Mouse (Mus musculus): ENCODE measurements around the gene Slc22a17. TPM values are rescaled to one million over a fixed set of nuclear protein-coding genes. Genes with fewer than 3 reads are reported as not detected.

The Slc22a17 gene
- polyA plus RNA-seq, 1 experiment: 15.2 TPM

DNA sequence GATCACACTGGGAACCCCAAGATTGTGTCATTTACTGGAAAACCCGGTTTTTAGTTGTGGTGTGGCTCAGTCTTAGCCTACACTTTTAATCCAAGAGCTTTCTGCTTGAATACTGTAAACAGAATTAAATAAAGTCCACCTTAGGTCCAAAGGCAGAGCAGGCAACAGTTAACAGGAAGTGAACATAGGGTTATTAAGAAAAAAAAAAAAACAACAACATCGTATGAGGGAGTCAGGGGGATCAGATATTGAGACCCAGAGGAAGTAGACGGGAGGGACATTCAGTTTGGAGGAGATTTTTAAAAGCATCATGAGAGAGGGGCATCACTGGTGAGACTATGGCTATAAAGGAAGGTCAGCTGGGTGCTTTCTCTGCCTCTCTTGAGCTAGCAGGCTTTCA, 46.7 kb downstream of the Slc22a17 start:
- no peaks in the 10 kb centered on the region for H3K27me3 ChIP-seq (ENCODE audit: control insufficient read depth, insufficient read depth, low read length)
- H3K36me3 ChIP-seq (ENCODE audit: control insufficient read depth, insufficient read depth, low read length): no peaks in the 10 kb centered on the region
- H3K4me3 ChIP-seq (ENCODE audit: low read depth, low read length): no peak overlapping the region
- TF ChIP-seq POLR2A (IDR thresholded peaks at IDR 0.05; ENCODE audit: low read depth, low read length) (no peak), CTCF (IDR thresholded peaks at IDR 0.05; ENCODE audit: extremely low read depth, insufficient read length, insufficient replicate concordance, low read depth, low read length) (no peak)
- no peak overlapping the region for H3K27ac ChIP-seq (ENCODE audit: insufficient read depth, low read depth, low read length)
- no peaks in the 10 kb centered on the region for H3K4me1 ChIP-seq (ENCODE audit: control insufficient read depth, insufficient read depth, insufficient read length, low read length)
- 38% methylated on average over 3 of the region's 3 CpGs for WGBS

GRCm38 (mm10) chr14:54865626-54866025, 47.3 kb downstream of the Slc22a17 start:
- no peaks in the 10 kb centered on the region for H3K36me3 ChIP-seq (ENCODE audit: control insufficient read depth, insufficient read depth, low read length)
- TF ChIP-seq CTCF (IDR thresholded peaks at IDR 0.05; ENCODE audit: extremely low read depth, insufficient read length, insufficient replicate concordance, low read depth, low read length) (no peak), POLR2A (IDR thresholded peaks at IDR 0.05; ENCODE audit: low read depth, low read length) (no peak)
- 60% methylated on average over 5 of the region's 5 CpGs for WGBS

GRCm38 (mm10) chr14:54864313-54865036, 48.5 kb downstream of the Slc22a17 start:
- WGBS: 8% methylated on average over 21 of the region's 21 CpGs
- peak overlapping the region; percentile 40; the same call in 1 of the 2 replicates for H3K27ac ChIP-seq (ENCODE audit: insufficient read depth, low read depth, low read length)
- peak overlapping the region; percentile 83 for H3K4me3 ChIP-seq (ENCODE audit: low read depth, low read length)
- H3K4me1 ChIP-seq (ENCODE audit: control insufficient read depth, insufficient read depth, insufficient read length, low read length): no peaks in the 10 kb centered on the region
- no peaks in the 10 kb centered on the region for H3K36me3 ChIP-seq (ENCODE audit: control insufficient read depth, insufficient read depth, low read length)
- no peaks in the 10 kb centered on the region for H3K27me3 ChIP-seq (ENCODE audit: control insufficient read depth, insufficient read depth, low read length)
- TF ChIP-seq CTCF (IDR thresholded peaks at IDR 0.05; ENCODE audit: extremely low read depth, insufficient read length, insufficient replicate concordance, low read depth, low read length) (no peak), POLR2A (IDR thresholded peaks at IDR 0.05; ENCODE audit: low read depth, low read length) (no peak)

More at GRCm38 (mm10) chr14:54865626-54866025, 47.3 kb downstream of the Slc22a17 start:
- H3K27ac ChIP-seq (ENCODE audit: insufficient read depth, low read depth, low read length): no peak overlapping the region
- H3K4me3 ChIP-seq (ENCODE audit: low read depth, low read length): no peak overlapping the region
- H3K27me3 ChIP-seq (ENCODE audit: control insufficient read depth, insufficient read depth, low read length): no peaks in the 10 kb centered on the region
- no peaks in the 10 kb centered on the region for H3K4me1 ChIP-seq (ENCODE audit: control insufficient read depth, insufficient read depth, insufficient read length, low read length)

GRCm38 (mm10) chr14:54863501-54864312, 49.2 kb downstream of the Slc22a17 start:
- Histone ChIP-seq H3K36me3 (ENCODE audit: control insufficient read depth, insufficient read depth, low read length) (no peaks in the 10 kb centered on the region), H3K4me3 (ENCODE audit: low read depth, low read length) (peak overlapping the region; percentile 83), H3K27ac (ENCODE audit: insufficient read depth, low read depth, low read length) (peak overlapping the region; percentile 40; the same call in 1 of the 2 replicates), H3K4me1 (ENCODE audit: control insufficient read depth, insufficient read depth, insufficient read length, low read length) (no peaks in the 10 kb centered on the region), H3K27me3 (ENCODE audit: control insufficient read depth, insufficient read depth, low read length) (no peaks in the 10 kb centered on the region)
- TF ChIP-seq CTCF (IDR thresholded peaks at IDR 0.05; ENCODE audit: extremely low read depth, insufficient read length, insufficient replicate concordance, low read depth, low read length): no peak
- 0 out of 2 replicates have a peak, but pooled peaks have one; percentile 9 for TF ChIP-seq POLR2A (IDR thresholded peaks at IDR 0.05; ENCODE audit: low read depth, low read length)
- 1% methylated on average over 56 of the region's 56 CpGs for WGBS

DNA sequence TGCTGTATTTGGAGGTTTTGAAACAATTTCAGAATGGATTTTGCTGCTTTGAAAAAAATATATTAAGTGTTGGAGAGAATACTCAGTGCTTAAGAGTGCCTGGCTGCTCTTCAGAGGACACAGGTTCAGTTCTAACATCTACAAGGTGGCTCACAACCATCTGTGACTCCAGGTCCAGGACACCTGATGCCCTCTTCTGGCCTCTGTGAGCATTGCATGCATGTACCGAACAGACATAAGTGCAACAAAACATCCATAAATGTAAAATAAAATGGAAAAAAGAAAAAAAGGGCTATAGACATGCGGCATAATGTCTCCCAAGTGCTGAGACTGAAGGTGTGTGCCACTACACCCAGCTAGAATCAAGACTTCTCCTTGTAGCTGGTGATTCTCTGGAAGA, 52.4 kb downstream of the Slc22a17 start:
- peak; percentile 70; the same call in 1 of the 2 replicates for TF ChIP-seq CTCF (IDR thresholded peaks at IDR 0.05; ENCODE audit: extremely low read depth, insufficient read length, insufficient replicate concordance, low read depth, low read length)
- no peak for TF ChIP-seq POLR2A (IDR thresholded peaks at IDR 0.05; ENCODE audit: low read depth, low read length)
- peaks cover 4% of the 10 kb centered on the region for H3K36me3 ChIP-seq (ENCODE audit: control insufficient read depth, insufficient read depth, low read length)
- 32% methylated on average over 2 of the region's 2 CpGs for WGBS
- H3K4me1 ChIP-seq (ENCODE audit: control insufficient read depth, insufficient read depth, insufficient read length, low read length): no peaks in the 10 kb centered on the region
- H3K27ac ChIP-seq (ENCODE audit: insufficient read depth, low read depth, low read length): no peak overlapping the region
- H3K27me3 ChIP-seq (ENCODE audit: control insufficient read depth, insufficient read depth, low read length): no peaks in the 10 kb centered on the region
- H3K4me3 ChIP-seq (ENCODE audit: low read depth, low read length): no peak overlapping the region

GRCm38 (mm10) chr14:54857891-54858290, 55.0 kb downstream of the Slc22a17 start:
- WGBS: 97% methylated on average over 9 of the region's 9 CpGs
- H3K4me3 ChIP-seq (ENCODE audit: low read depth, low read length): no peak overlapping the region
- H3K4me1 ChIP-seq (ENCODE audit: control insufficient read depth, insufficient read depth, insufficient read length, low read length): no peaks in the 10 kb centered on the region
- TF ChIP-seq POLR2A (IDR thresholded peaks at IDR 0.05; ENCODE audit: low read depth, low read length) (no peak), CTCF (IDR thresholded peaks at IDR 0.05; ENCODE audit: extremely low read depth, insufficient read length, insufficient replicate concordance, low read depth, low read length) (no peak)
- no peaks in the 10 kb centered on the region for H3K27me3 ChIP-seq (ENCODE audit: control insufficient read depth, insufficient read depth, low read length)
- peaks cover 4% of the 10 kb centered on the region for H3K36me3 ChIP-seq (ENCODE audit: control insufficient read depth, insufficient read depth, low read length)
- no peak overlapping the region for H3K27ac ChIP-seq (ENCODE audit: insufficient read depth, low read depth, low read length)

GRCm38 (mm10) chr14:54856703-54857102, 56.2 kb downstream of the Slc22a17 start:
- WGBS: 83% methylated on average over 7 of the region's 7 CpGs
- peaks cover 4% of the 10 kb centered on the region for H3K36me3 ChIP-seq (ENCODE audit: control insufficient read depth, insufficient read depth, low read length)
- H3K27me3 ChIP-seq (ENCODE audit: control insufficient read depth, insufficient read depth, low read length): no peaks in the 10 kb centered on the region
- H3K27ac ChIP-seq (ENCODE audit: insufficient read depth, low read depth, low read length): no peak overlapping the region
- TF ChIP-seq POLR2A (IDR thresholded peaks at IDR 0.05; ENCODE audit: low read depth, low read length): no peak
- TF ChIP-seq CTCF (IDR thresholded peaks at IDR 0.05; ENCODE audit: extremely low read depth, insufficient read length, insufficient replicate concordance, low read depth, low read length): no peak
- no peak overlapping the region for H3K4me3 ChIP-seq (ENCODE audit: low read depth, low read length)
- H3K4me1 ChIP-seq (ENCODE audit: control insufficient read depth, insufficient read depth, insufficient read length, low read length): no peaks in the 10 kb centered on the region

Other genes starting within 250 kb of the Slc22a17 start
- 21.9 and 47.4 TPM in 2 replicates for gene 1700123O20Rik, start 226.9 kb downstream of the Slc22a17 start, polyA plus RNA-seq (2012; rRNA removed)
- 32.5 and 76.4 TPM in 2 replicates for gene Acin1, start 226.2 kb downstream of the Slc22a17 start, polyA plus RNA-seq (2012; rRNA removed)
- gene Gm29776, start 214.3 kb downstream of the Slc22a17 start, polyA plus RNA-seq (2012; rRNA removed): not detected in 2 replicates
- gene Cebpe, start 201.0 kb downstream of the Slc22a17 start, polyA plus RNA-seq (2012; rRNA removed): 4.2 and 4.4 TPM in 2 replicates
- 39.5 and 174 TPM in 2 replicates for gene Slc7a8, start 131.2 kb downstream of the Slc22a17 start, polyA plus RNA-seq (2012; rRNA removed)
- gene Rnf212b, start 99.0 kb downstream of the Slc22a17 start, polyA plus RNA-seq (2012; rRNA removed): not detected in 2 replicates
- 1.1 and 2.0 TPM in 2 replicates for gene Homez, start 42.2 kb downstream of the Slc22a17 start, polyA plus RNA-seq (2012; rRNA removed)
- gene Ppp1r3e, start 35.6 kb downstream of the Slc22a17 start, polyA plus RNA-seq (2012; rRNA removed): 8.9 and 17.4 TPM in 2 replicates
- 22.5 and 29.8 TPM in 2 replicates for gene Bcl2l2, start 29.8 kb downstream of the Slc22a17 start, polyA plus RNA-seq (2012; rRNA removed)
- 5.8 and 12.4 TPM in 2 replicates for gene Gm20521, start 29.7 kb downstream of the Slc22a17 start, polyA plus RNA-seq (2012; rRNA removed)
- 19.7 and 36.0 TPM in 2 replicates for gene Pabpn1, start 20.6 kb downstream of the Slc22a17 start, polyA plus RNA-seq (2012; rRNA removed)
- 5.4 and 5.7 TPM in 2 replicates for gene Efs, start 13.0 kb upstream of the Slc22a17 start, polyA plus RNA-seq (2012; rRNA removed)
- gene Il25, start 19.6 kb upstream of the Slc22a17 start, polyA plus RNA-seq (2012; rRNA removed): 0.53 and 1.1 TPM in 2 replicates
- gene Cmtm5, start 23.1 kb upstream of the Slc22a17 start, polyA plus RNA-seq (2012; rRNA removed): 0.46 and 0.93 TPM in 2 replicates
- 0.10 TPM in 1 of 2 replicates, not detected in the other for gene Myh6, start 53.8 kb upstream of the Slc22a17 start, polyA plus RNA-seq (2012; rRNA removed)
- gene Gm17428, start 63.8 kb upstream of the Slc22a17 start, polyA plus RNA-seq (2012; rRNA removed): not detected in 2 replicates
- 0.10 and 0.18 TPM in 2 replicates for gene Myh7, start 81.5 kb upstream of the Slc22a17 start, polyA plus RNA-seq (2012; rRNA removed)
- 3.9 and 8.4 TPM in 2 replicates for gene Ngdn, start 102.3 kb upstream of the Slc22a17 start, polyA plus RNA-seq (2012; rRNA removed)
- 2.2 and 4.2 TPM in 2 replicates for gene Zfhx2, start 179.2 kb upstream of the Slc22a17 start, polyA plus RNA-seq (2012; rRNA removed)
- 2.9 and 4.9 TPM in 2 replicates for gene Thtpa, start 181.7 kb upstream of the Slc22a17 start, polyA plus RNA-seq (2012; rRNA removed)
- gene Ap1g2, start 193.5 kb upstream of the Slc22a17 start, polyA plus RNA-seq (2012; rRNA removed): 48.4 and 80.7 TPM in 2 replicates
- gene Jph4, start 203.8 kb upstream of the Slc22a17 start, polyA plus RNA-seq (2012; rRNA removed): 0.65 and 0.72 TPM in 2 replicates